Mouse (Mus musculus) ES-Bruce4 (cell line): Measurements from ENCODE around the gene Tgm1.

Experiments
- CTCF ChIP-seq: IDR thresholded peaks from one replicate; pipeline ENCODE4 v1.8.1; 2011; ENCODE audit warnings: low read depth, low read length
- EP300 ChIP-seq: IDR thresholded peaks from 2 replicates; pipeline ENCODE4 v1.6.1; 2011; ENCODE audit warnings: low read depth, low read length; ENCODE audit not compliant: insufficient read depth
- POLR2A ChIP-seq: IDR thresholded peaks from one replicate; pipeline ENCODE4 v1.8.1; 2011; ENCODE audit warnings: low read length; ENCODE audit not compliant: insufficient read depth

DNA sequence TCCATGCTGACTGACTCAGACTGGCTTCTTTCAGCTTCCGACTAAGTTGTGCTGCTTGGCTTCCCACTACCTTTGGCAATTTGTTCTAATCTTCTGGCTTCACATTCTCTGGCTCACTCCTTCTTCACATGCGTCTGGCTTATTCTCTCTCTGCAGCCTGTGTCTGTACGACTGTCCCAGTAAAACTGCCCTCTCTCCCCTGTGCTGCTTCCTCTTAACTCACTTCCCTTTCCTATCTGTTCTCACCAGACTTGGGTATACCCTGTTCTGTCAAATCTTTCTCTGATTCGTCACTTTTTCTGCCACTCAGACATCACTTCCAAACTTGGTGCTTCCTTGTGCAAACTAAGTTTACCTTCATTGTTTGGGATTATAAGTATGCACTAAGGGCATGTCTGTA lies 16.5 kb downstream of the Tgm1 start:
- TF ChIP-seq POLR2A (no peak), CTCF (no peak), EP300 (no peak)
